Mouse (Mus musculus) neural tube, embryonic 15.5 days (tissue): ENCODE measurements around the gene Atp5c1. TPM values are rescaled to one million over a fixed set of nuclear protein-coding genes. Genes with fewer than 3 reads are reported as not detected.

Source experiments
- ATAC-seq: fragments of 200-750 bp; cut with Nextera tagmentation; 2 replicates; pipeline ENCODE4 v1.8.0; 2017; ENCODE audit warnings: mild to moderate bottlenecking, moderate TSS enrichment, moderate library complexity; ENCODE audit not compliant: low FRiP score
- H3K27ac ChIP-seq: fragments of 300-500 bp; sonication (generic); replicated peaks from 2 replicates; pipeline ENCODE4 v1.5.1; 2015; ENCODE audit warnings: mild to moderate bottlenecking, inconsistent platforms
- H3K27me3 ChIP-seq: fragments of 300-500 bp; sonication (generic); replicated peaks from 2 replicates; pipeline ENCODE4 v1.6.1; 2015; ENCODE audit warnings: inconsistent platforms
- H3K36me3 ChIP-seq: fragments of 300-500 bp; sonication (generic); 2 replicates; pipeline ENCODE4 v1.6.1; 2015; ENCODE audit warnings: inconsistent platforms
- H3K4me1 ChIP-seq: fragments of 300-500 bp; sonication (generic); 2 replicates; pipeline ENCODE4 v1.6.1; 2015; ENCODE audit warnings: inconsistent platforms
- H3K4me2 ChIP-seq: fragments of 300-500 bp; sonication (generic); 2 replicates; pipeline ENCODE4 v1.6.1; 2015; ENCODE audit warnings: inconsistent platforms, mild to moderate bottlenecking, moderate library complexity
- H3K4me3 ChIP-seq: fragments of 300-500 bp; sonication (generic); replicated peaks from 2 replicates; pipeline ENCODE4 v1.5.1; 2015; ENCODE audit warnings: mild to moderate bottlenecking, inconsistent platforms
- H3K9ac ChIP-seq: fragments of 300-500 bp; sonication (generic); replicated peaks from 2 replicates; pipeline ENCODE4 v1.6.1; 2015; ENCODE audit warnings: mild to moderate bottlenecking, inconsistent platforms
- H3K9me3 ChIP-seq: fragments of 300-500 bp; sonication (generic); replicated peaks from 2 replicates; pipeline ENCODE4 v1.6.1; 2016; ENCODE audit warnings: inconsistent platforms
- WGBS: fragments of 180-500 bp; shearing (Covaris S2); methylation state at CpG from one replicate; pipeline ENCODE4 v1.1.7; 2015; ENCODE audit warnings: mixed read lengths; 5-methylcytosine and 5-hydroxymethylcytosine counted together
- polyA plus RNA-seq: library from polyadenylated mRNA; unstranded; fragments of >200 nt; fragmentation: Nextera tagmentation; extraction: Ambion mirVana; gene quantifications from 2 replicates; pipeline ENCODE4 v1.2.1, GENCODE M21; 2015

The Atp5c1 gene
- polyA plus RNA-seq, 1 experiment from 2014 or later, result 639 TPM

DNA sequence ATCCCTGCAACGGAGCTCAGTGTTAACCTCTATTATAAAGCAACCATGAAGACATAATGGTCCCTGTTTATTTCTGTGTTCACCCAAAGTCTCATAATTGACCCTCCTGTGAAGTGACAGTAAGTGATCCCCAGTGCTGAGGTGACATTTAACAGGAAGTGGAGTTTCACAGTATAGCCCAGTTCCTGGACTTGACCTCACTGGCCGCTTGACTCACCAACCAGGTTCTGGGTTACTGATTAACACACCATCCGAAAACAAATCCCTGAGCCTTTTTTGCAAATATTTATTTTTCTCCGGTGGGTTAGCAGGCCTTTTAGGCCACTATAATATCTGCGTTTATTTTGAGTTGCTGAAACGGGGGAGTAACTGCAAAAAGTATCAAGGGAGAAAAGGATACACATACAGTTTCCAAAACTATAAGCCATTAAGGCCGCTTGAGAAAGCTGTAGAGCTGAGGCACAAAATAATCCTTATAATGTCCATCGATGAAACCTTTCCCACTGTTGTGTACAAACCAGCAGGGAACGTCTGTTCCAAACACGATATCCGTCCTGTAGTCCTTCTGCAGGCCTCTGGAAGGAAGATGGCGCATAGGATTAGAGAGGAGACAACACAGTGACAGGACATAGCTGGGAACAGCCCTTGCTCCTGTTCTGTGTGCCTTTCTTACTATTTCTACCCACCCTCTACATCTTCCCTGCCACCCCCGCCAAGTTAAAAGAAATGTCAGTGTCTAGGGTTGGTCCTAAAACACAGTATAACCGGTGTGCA is 14.2 kb upstream of the Atp5c1 start:
- Histone ChIP-seq H3K9me3 (no peaks in the 10 kb centered on the region), H3K4me3 (no peak overlapping the region), H3K4me2 (no peak overlapping the region), H3K27ac (no peak overlapping the region), H3K36me3 (peaks cover 34% of the 10 kb centered on the region), H3K9ac (no peak overlapping the region), H3K4me1 (no peaks in the 10 kb centered on the region), H3K27me3 (no peaks in the 10 kb centered on the region)
- 88% methylated on average over 14 of the region's 14 CpGs for WGBS
- no peak for ATAC-seq

DNA sequence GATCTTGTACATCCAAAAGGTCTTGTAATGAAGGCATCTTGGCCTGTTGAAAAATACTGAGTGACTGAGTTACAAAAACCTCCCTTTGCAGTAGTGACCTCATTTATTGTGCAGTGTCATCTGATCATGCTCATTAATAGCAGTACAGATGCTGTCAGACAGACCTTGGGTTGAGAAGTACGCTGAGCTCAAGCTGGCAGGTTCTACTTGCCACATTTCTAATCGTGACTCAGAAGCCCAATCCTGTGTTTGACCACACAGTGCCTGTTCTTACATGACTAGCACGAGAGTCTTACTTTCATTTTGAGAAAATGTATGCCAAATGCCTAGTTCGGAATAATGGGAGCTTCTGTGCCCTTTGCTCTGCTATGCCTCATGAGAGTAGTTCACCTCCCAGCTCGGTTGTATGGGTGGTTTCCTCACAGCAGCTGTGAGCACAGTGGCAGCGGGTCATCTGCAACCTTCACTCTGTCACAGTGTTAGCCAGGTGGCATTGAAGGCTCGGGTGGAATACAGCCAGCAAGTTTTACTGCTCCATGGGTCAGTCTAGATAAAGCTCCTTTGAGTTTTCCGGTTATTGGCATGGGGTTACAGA is 7.0 kb upstream of the Atp5c1 start:
- peaks cover 43% of the 10 kb centered on the region for H3K36me3 ChIP-seq
- no peaks in the 10 kb centered on the region for H3K27me3 ChIP-seq
- 85% methylated on average over 8 of the region's 8 CpGs for WGBS
- no peak overlapping the region for H3K4me2 ChIP-seq
- no peak overlapping the region for H3K4me3 ChIP-seq
- H3K27ac ChIP-seq, result no peak overlapping the region
- peaks cover 3% of the 10 kb centered on the region for H3K4me1 ChIP-seq
- no peak for ATAC-seq
- H3K9ac ChIP-seq, result no peak overlapping the region
- H3K9me3 ChIP-seq, result no peaks in the 10 kb centered on the region

DNA sequence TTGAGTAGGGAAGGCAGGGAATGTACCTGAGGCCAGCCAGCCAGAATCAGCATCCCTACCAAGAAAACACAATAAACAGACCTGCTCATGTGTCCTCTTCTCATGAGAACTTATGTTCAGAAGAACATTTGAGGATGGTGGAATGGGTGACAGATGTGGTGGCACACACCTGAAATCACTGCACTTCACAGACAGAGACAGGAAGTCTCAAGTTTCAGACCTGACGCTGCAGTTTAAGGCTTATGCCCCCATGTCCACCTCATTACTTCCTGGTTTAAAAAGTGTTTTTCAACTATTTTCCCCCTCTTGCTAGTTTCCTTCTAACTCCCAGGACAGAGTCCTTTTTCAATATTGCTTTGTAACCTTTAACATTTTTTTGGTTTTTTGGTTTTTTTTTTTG is 2.4 kb upstream of the Atp5c1 start:
- Histone ChIP-seq H3K36me3 (peaks cover 9% of the 10 kb centered on the region), H3K4me3 (no peak overlapping the region), H3K4me2 (no peak overlapping the region), H3K9me3 (no peaks in the 10 kb centered on the region), H3K9ac (no peak overlapping the region), H3K27ac (no peak overlapping the region), H3K27me3 (no peaks in the 10 kb centered on the region), H3K4me1 (peaks cover 30% of the 10 kb centered on the region)
- 90% methylated on average over 1 of the region's 1 CpGs for WGBS
- no peak for ATAC-seq

DNA sequence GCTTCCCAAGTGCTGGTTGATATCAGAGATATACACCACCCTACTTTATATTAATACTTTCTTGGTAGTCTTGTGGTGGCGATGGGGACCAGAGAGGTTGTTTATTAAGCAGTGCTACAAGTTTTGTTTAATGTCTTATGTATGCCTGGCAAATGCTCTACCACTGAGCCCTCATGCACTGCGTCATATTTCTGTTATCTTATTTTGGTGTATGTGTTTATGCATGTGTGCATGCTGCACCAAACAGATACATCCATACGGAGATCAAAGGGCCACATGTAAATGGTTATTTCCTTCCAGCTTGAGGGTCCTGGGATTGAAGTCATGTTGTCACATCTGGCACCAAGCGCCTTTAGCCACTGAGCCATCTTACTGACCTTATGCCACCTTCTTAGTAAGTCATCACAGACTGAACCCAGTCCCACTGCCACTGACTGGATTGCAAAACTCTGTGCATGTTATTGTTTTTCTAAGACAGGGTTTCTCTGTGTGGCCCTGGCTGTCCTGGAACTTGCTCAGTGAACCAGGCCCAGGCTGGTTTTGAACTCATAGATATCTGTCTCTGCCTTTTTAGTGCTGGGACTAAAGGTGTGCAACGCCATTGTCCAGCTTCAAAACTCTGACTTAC is 1.3 kb upstream of the Atp5c1 start:
- WGBS, result 96% methylated on average over 5 of the region's 5 CpGs

DNA sequence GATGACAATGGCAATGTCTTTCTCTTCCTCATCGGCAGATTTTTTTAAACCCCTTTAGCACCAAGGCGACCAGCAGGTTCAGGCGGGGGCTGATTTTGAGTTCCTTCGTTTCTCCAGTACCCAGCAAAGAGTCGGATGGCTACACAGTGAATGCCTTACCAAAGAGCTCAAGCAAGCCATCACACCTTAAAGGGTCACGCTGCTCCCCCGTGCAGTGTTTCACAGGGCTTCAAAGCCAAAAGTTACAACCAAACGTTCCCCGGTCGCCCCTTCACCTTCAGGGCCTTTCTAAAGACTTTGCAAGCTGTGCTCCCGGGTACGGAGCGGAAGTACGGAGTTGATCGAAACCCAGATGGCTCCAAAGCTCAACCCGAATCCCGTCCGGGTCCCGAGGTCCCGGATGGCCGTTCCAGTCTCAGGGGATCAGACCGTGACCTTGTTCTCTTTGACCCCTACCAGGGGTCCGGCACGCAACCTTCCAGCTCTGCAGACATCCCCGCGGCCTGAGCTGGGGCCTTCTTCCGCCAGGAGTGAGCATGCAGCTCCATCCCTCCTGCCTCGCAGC is 483 bp downstream of the Atp5c1 start:
- H3K27me3 ChIP-seq, result no peaks in the 10 kb centered on the region
- peak overlapping the region; percentile 99 for H3K9ac ChIP-seq
- H3K27ac ChIP-seq, result peak overlapping the region; percentile 96
- peak overlapping the region; percentile 73 for H3K4me2 ChIP-seq
- H3K4me3 ChIP-seq, result peak overlapping the region; percentile 63
- ATAC-seq, result peak; percentile 22; the same call in 1 of the 2 replicates
- peaks cover 7% of the 10 kb centered on the region; the same call in 1 of the 2 replicates for H3K36me3 ChIP-seq
- H3K9me3 ChIP-seq, result no peaks in the 10 kb centered on the region
- WGBS, result under 1% methylated on average over 28 of the region's 28 CpGs
- peaks cover 47% of the 10 kb centered on the region for H3K4me1 ChIP-seq

More for the DNA sequence above, 1.3 kb upstream of the Atp5c1 start:
- peaks cover 9% of the 10 kb centered on the region for H3K36me3 ChIP-seq
- H3K27ac ChIP-seq, result no peak overlapping the region
- no peak for ATAC-seq
- no peaks in the 10 kb centered on the region for H3K27me3 ChIP-seq
- peaks cover 37% of the 10 kb centered on the region for H3K4me1 ChIP-seq
- peak overlapping the region; percentile 73 for H3K4me2 ChIP-seq
- H3K9me3 ChIP-seq, result no peaks in the 10 kb centered on the region
- H3K4me3 ChIP-seq, result peak overlapping the region; percentile 63
- H3K9ac ChIP-seq, result peak overlapping the region; percentile 20; the same call in 1 of the 2 replicates

DNA sequence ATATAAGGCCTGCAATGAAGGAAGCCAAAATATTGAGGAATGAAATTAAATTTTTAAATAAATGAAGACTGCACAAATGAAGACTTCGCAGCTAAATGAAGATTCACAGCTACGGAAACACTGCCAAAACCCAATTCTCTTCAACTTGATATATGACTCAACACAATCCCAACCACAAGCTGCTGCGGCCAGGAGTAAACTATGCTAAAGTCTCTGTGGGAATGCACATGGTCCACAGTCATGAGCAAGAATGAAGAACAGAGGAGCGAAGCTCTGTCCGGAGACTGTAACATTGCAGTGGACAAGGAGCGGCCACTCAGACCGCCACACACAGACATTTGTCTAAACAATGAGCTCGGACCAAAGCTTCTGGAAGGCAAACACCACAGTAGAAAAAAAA is 3.6 kb downstream of the Atp5c1 start:
- 0 out of 2 replicates have a peak, but pooled peaks cover 8% of the 10 kb centered on the region for H3K36me3 ChIP-seq
- WGBS, result 81% methylated on average over 8 of the region's 8 CpGs

DNA sequence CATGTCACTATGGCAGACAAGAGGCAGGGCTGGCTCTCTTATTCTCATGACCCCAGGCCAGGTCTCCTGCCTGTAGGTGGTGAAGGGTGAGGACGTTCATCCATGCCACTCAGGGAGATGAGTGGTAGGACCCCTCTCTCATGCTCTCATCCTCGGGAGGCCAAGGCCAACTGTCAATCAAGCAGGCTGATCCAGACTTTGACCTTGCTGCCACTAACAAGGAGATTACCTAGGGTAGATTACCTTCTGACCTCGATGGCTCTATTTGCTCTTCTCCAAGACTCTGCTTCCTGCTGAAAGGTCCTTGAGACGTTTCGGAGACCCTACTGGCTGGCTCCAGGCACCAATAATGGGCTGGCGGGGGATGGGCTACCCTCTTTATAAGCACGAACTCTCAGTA is 5.8 kb downstream of the Atp5c1 start:
- ATAC-seq, result no peak
- Histone ChIP-seq H3K9ac (no peak overlapping the region), H3K4me2 (no peak overlapping the region), H3K9me3 (no peaks in the 10 kb centered on the region), H3K27me3 (no peaks in the 10 kb centered on the region), H3K27ac (no peak overlapping the region), H3K4me3 (no peak overlapping the region), H3K36me3 (0 out of 2 replicates have a peak, but pooled peaks cover 8% of the 10 kb centered on the region), H3K4me1 (peaks cover 37% of the 10 kb centered on the region)
- 82% methylated on average over 7 of the region's 7 CpGs for WGBS

More for the DNA sequence above, 3.6 kb downstream of the Atp5c1 start:
- H3K9ac ChIP-seq, result no peak overlapping the region
- H3K4me2 ChIP-seq, result no peak overlapping the region
- peaks cover 43% of the 10 kb centered on the region for H3K4me1 ChIP-seq
- H3K27me3 ChIP-seq, result no peaks in the 10 kb centered on the region
- no peak overlapping the region for H3K4me3 ChIP-seq
- no peaks in the 10 kb centered on the region for H3K9me3 ChIP-seq
- H3K27ac ChIP-seq, result no peak overlapping the region
- no peak for ATAC-seq

DNA sequence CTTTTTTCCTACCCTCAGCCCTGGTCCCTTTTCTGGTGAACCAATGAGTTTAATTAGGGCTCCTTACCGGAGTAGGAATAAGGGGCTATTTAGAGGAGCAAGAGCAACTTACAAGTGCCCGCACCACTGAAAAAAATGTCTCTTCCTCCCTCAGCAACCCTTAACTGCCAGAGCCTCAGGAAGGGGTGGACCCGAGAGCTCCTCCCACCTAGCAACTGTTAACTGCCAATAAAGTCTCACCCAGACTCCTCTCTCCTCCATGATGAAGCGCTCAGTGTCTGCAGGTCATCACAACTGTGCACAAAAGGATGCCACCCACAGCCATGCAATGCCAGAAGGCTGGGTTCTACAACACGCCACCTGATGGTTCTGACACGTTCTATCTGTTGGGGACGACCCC is 8.6 kb downstream of the Atp5c1 start:
- Histone ChIP-seq H3K4me3 (no peak overlapping the region), H3K9ac (no peak overlapping the region), H3K4me2 (no peak overlapping the region), H3K27ac (no peak overlapping the region), H3K4me1 (peaks cover 14% of the 10 kb centered on the region), H3K27me3 (no peaks in the 10 kb centered on the region), H3K9me3 (no peaks in the 10 kb centered on the region), H3K36me3 (peaks cover 19% of the 10 kb centered on the region)
- no peak for ATAC-seq
- WGBS, result 57% methylated on average over 7 of the region's 7 CpGs

DNA sequence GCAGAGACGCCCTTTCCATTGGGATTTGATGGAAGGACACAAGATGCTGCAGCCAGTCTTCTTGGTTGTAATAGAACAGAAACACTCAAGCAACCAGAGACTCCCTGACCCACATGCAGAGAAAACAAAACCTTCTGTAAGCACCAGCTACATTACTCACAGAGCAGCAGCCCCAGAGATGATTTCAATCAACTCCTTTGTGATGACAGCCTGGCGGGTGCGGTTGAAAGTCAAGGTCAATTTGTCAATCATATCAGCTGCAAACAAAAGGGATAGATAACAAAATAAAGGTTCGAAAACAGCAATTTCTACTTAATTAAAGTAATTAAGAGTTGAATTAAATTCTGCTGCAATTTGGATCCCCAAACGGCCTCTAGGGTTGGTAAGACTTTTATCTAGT is 21.5 kb downstream of the Atp5c1 start:
- Histone ChIP-seq H3K27ac (no peak overlapping the region), H3K27me3 (no peaks in the 10 kb centered on the region), H3K4me1 (no peaks in the 10 kb centered on the region), H3K4me2 (no peak overlapping the region), H3K4me3 (no peak overlapping the region), H3K9me3 (no peaks in the 10 kb centered on the region), H3K9ac (no peak overlapping the region), H3K36me3 (peaks cover 81% of the 10 kb centered on the region)
- no peak for ATAC-seq
- 91% methylated on average over 5 of the region's 5 CpGs for WGBS

DNA sequence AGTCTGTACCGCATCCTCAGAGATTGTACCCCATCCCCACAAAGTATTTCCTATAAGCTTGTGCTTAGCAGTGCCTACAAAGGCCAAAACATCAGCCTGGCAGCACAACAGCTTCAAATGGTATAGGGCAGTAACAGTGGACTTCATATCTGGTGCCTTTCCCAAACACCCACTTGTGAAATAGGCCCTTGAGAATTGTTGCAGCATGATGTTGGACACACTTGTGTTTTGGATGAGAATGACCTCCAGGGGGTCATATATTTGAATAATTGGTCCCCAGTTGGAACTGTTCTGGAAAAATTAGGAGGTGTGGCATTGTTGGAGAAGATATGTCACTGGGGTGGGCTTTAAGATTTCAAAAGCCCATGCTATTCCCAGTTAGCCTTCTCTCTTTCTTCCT is 28.3 kb downstream of the Atp5c1 start:
- Histone ChIP-seq H3K9me3 (no peaks in the 10 kb centered on the region), H3K4me2 (no peak overlapping the region), H3K27ac (no peak overlapping the region), H3K4me1 (peaks cover 14% of the 10 kb centered on the region), H3K9ac (no peak overlapping the region), H3K27me3 (no peaks in the 10 kb centered on the region), H3K36me3 (peaks cover 29% of the 10 kb centered on the region), H3K4me3 (no peak overlapping the region)
- no peak for ATAC-seq
- WGBS, result 92% methylated on average over 1 of the region's 1 CpGs

DNA sequence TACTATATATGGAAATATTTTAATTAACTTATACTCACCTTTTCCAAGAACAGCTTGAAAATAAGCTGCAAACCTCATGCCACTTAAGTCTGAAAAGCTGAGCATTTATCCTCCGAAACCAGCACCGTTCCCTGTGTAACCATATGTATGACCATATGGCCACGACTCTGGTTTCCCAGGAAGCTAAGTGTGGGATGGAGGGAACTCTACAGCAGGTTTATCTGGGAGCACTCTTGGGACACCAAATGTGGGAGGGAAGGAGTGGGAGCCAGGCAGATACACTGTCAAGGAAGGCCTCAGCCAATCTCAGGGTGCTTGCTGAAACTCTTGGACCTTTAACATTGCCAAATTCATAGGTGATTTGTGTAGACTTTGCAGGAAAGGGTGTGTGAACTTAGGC is 29.4 kb downstream of the Atp5c1 start:
- Histone ChIP-seq H3K4me1 (peaks cover 20% of the 10 kb centered on the region), H3K4me3 (no peak overlapping the region), H3K9ac (no peak overlapping the region), H3K4me2 (no peak overlapping the region), H3K36me3 (peaks cover 21% of the 10 kb centered on the region), H3K27me3 (no peaks in the 10 kb centered on the region), H3K27ac (no peak overlapping the region), H3K9me3 (no peaks in the 10 kb centered on the region)
- WGBS, result 86% methylated on average over 3 of the region's 3 CpGs
- ATAC-seq, result no peak
